Mouse (Mus musculus): ENCODE results near the gene Szrd1. TPM values are rescaled to one million over a fixed set of nuclear protein-coding genes. Genes with fewer than 3 reads are reported as not detected.

The Szrd1 gene
- polyA plus RNA-seq, 1 experiment, result 29.9 TPM

DNA sequence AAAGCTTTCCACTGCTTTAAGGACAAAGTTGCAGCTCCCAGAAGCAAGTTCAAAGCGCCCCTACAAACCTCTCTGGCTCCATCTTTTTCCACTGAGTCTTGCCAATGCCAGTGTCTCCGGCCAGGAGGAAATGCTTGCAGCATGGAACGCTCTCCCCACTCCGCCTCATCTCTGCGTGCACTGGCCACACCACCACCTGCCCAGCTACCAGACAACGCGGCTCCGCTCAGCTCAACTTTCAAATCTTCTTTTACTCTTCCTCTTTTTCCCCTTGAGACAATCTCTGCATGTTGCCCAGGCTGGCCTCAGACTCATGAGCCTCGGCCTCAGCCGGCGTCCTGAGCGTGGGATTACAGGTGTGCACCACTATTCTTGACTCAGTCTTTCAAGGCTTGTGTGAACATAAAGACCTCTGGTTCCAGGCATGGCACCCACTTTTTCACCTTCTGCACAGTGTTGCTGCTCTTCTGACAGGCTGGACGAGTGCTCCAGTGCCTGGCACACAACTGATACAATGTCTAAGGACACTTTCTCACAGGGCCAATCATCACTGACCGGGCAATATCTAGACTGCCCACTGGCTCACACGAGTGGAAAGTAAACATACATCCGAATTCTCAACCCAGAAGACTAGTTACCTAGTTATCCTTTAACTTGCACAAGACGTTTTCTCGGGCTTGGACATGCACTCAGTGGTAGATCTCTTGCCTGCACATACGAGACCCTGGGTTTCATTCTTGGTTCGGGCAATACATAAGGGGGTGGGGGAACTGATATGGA, 4.6 kb downstream of the Szrd1 start:
- DNase-seq, result peak; percentile 44 to 48
- H3K4me3 ChIP-seq (replicated peaks; ENCODE audit: insufficient read depth, low read depth, low read length), result no peak overlapping the region
- no peak for TF ChIP-seq CTCF (IDR thresholded peaks at IDR 0.05; ENCODE audit: borderline replicate concordance, insufficient read depth, low read depth, low read length)
- TF ChIP-seq POLR2A (IDR thresholded peaks at IDR 0.05; ENCODE audit: borderline replicate concordance, insufficient read depth, low read length), result no peak
- H3K27ac ChIP-seq (ENCODE audit: insufficient read depth, low read length), result peak overlapping the region; percentile 57
- peaks cover 38% of the 10 kb centered on the region for H3K4me1 ChIP-seq (ENCODE audit: control insufficient read depth, insufficient read depth, low read length)
- WGBS, result 40% methylated on average over 20 of the region's 20 CpGs
- H3K27me3 ChIP-seq (ENCODE audit: control insufficient read depth, insufficient read depth, low read length), result no peaks in the 10 kb centered on the region

DNA sequence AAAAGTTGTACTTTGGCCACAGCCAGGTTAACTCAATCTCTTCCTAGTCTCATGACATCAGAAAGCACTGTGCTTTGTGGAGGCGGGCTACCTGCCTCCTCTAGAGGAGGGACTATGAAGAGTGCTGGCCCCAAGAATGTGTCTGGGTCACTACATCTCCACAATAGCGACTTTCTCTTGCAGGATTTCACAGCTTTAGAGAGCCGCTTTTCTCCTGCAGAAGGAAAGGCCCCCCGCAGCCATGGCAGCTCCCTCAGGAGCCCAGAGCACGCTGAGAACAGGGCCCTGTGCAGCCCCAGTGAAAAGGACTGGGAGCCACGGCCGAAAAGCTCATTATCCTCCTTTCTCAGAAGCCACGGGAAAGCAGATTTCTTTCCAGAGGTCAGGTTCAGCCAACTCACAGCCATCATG, 5.5 kb downstream of the Szrd1 start:
- H3K27me3 ChIP-seq (ENCODE audit: control insufficient read depth, insufficient read depth, low read length), result no peaks in the 10 kb centered on the region
- peaks cover 45% of the 10 kb centered on the region for H3K4me1 ChIP-seq (ENCODE audit: control insufficient read depth, insufficient read depth, low read length)
- TF ChIP-seq CTCF (IDR thresholded peaks at IDR 0.05; ENCODE audit: borderline replicate concordance, insufficient read depth, low read depth, low read length), result no peak
- no peak for TF ChIP-seq POLR2A (IDR thresholded peaks at IDR 0.05; ENCODE audit: borderline replicate concordance, insufficient read depth, low read length)
- no peak overlapping the region for H3K4me3 ChIP-seq (replicated peaks; ENCODE audit: insufficient read depth, low read depth, low read length)
- WGBS, result 20% methylated on average over 8 of the region's 8 CpGs
- peak overlapping the region; percentile 32; the same call in 1 of the 2 replicates for H3K27ac ChIP-seq (ENCODE audit: insufficient read depth, low read length)
- DNase-seq, result no peak

DNA sequence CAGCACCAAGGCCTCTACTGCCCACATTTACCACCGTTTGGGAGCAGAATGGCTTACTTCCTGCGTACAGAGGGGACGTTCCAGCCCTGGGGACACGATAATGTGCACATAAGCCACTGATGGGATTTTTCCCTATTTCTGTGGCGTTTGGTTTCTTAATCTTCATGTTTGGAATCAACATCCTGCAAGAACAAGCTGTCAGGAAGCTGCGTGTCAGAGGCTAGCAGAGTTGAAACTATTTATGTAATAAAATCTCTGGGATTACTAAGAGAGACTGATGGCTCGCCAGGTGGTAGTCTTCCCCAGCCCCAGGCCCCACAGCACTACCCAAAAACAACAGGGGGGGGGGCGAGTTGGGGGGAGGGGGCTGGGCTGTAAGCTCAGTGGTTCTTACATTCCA, 6.3 kb downstream of the Szrd1 start:
- Histone ChIP-seq H3K4me3 (replicated peaks; ENCODE audit: insufficient read depth, low read depth, low read length) (no peak overlapping the region), H3K27me3 (ENCODE audit: control insufficient read depth, insufficient read depth, low read length) (no peaks in the 10 kb centered on the region), H3K27ac (ENCODE audit: insufficient read depth, low read length) (no peak overlapping the region), H3K4me1 (ENCODE audit: control insufficient read depth, insufficient read depth, low read length) (peaks cover 45% of the 10 kb centered on the region)
- WGBS, result 65% methylated on average over 8 of the region's 8 CpGs
- TF ChIP-seq CTCF (IDR thresholded peaks at IDR 0.05; ENCODE audit: borderline replicate concordance, insufficient read depth, low read depth, low read length) (no peak), POLR2A (IDR thresholded peaks at IDR 0.05; ENCODE audit: borderline replicate concordance, insufficient read depth, low read length) (no peak)
- no peak for DNase-seq

DNA sequence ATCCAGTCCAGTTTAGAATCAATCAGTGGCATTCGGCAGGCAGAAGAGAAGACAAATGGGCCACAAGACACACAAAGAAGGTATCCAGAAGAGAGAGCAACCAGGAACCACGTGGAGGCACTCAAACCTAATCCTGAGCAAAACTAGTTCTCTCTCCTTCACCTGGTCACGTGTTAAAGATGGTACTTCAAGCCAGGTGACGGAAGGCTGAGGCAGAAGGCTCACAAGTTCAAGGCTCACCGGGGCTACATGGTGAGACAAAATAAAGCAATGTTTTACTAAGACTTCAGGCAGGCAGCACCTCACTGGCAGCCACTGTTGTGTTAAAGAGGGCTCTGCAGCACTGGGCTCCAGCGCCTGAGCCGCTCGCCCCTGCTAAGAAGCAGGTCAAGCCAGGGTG, 7.4 kb downstream of the Szrd1 start:
- Histone ChIP-seq H3K4me1 (ENCODE audit: control insufficient read depth, insufficient read depth, low read length) (peaks cover 42% of the 10 kb centered on the region), H3K4me3 (replicated peaks; ENCODE audit: insufficient read depth, low read depth, low read length) (no peak overlapping the region), H3K27me3 (ENCODE audit: control insufficient read depth, insufficient read depth, low read length) (no peaks in the 10 kb centered on the region), H3K27ac (ENCODE audit: insufficient read depth, low read length) (no peak overlapping the region)
- 72% methylated on average over 8 of the region's 8 CpGs for WGBS
- DNase-seq, result no peak
- no peak for TF ChIP-seq CTCF (IDR thresholded peaks at IDR 0.05; ENCODE audit: borderline replicate concordance, insufficient read depth, low read depth, low read length)
- TF ChIP-seq POLR2A (IDR thresholded peaks at IDR 0.05; ENCODE audit: borderline replicate concordance, insufficient read depth, low read length), result no peak

DNA sequence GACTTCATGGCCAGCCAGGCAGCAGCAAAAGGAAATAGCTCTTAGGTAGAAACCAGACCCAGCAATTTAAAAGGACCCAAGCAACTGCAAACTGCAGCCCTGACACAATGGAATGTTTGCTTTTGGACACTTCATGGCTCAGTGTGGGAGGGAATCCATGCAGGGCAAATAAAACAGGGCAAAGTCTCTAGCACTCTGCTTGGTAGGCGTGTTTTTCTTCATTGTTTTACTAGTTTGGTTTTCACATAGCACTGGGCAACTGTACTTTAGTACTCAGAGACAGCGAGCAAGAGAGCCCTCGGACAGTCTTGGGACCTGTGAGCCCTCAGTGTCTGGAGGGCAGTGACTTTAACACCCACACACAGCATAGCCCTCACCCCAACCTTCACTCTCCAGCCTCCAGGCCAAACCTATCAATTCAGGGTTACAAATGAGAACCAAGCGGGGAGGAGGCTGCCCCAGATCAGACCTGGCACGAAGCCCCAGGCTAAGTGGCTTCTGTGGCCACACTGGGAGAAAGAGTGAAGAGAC, 8.0 kb downstream of the Szrd1 start:
- no peak for TF ChIP-seq POLR2A (IDR thresholded peaks at IDR 0.05; ENCODE audit: borderline replicate concordance, insufficient read depth, low read length)
- no peak for TF ChIP-seq CTCF (IDR thresholded peaks at IDR 0.05; ENCODE audit: borderline replicate concordance, insufficient read depth, low read depth, low read length)
- no peaks in the 10 kb centered on the region for H3K27me3 ChIP-seq (ENCODE audit: control insufficient read depth, insufficient read depth, low read length)
- DNase-seq, result no peak
- H3K4me1 ChIP-seq (ENCODE audit: control insufficient read depth, insufficient read depth, low read length), result peaks cover 39% of the 10 kb centered on the region
- no peak overlapping the region for H3K4me3 ChIP-seq (replicated peaks; ENCODE audit: insufficient read depth, low read depth, low read length)
- WGBS, result 62% methylated on average over 5 of the region's 5 CpGs
- H3K27ac ChIP-seq (ENCODE audit: insufficient read depth, low read length), result peak overlapping the region; percentile 74; the same call in 1 of the 2 replicates

DNA sequence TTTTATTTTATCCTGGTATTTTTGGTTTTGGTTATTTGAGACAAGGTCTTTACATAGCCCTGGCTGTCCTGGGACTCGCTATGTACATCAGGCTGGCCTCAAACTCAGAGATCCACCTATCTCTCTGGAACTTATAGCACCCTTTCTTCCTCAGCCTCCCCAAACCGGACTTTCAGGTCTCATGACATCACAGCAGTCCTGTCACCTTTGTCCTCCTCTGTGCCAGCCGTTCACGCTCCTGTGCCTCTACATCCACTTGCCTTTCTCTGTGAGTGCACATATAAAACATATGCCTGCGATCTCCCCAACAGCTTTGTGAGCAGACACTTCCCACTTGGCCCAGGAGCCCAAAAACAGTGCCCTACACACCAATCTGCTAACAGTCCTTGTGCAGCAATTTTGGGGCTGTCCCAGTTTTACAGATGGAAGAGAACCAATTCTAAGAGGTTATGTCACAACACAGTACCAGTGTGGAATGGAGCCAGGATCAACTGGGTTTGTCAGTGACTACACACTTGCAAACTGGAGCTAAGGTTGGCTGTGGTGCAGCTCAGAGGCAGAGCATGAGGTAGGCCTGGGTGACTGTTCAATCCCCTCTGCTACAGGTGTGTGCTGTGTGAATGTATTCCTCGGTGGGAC, 8.8 kb downstream of the Szrd1 start:
- Histone ChIP-seq H3K27me3 (ENCODE audit: control insufficient read depth, insufficient read depth, low read length) (no peaks in the 10 kb centered on the region), H3K4me3 (replicated peaks; ENCODE audit: insufficient read depth, low read depth, low read length) (no peak overlapping the region), H3K27ac (ENCODE audit: insufficient read depth, low read length) (peak overlapping the region; percentile 74), H3K4me1 (ENCODE audit: control insufficient read depth, insufficient read depth, low read length) (peaks cover 35% of the 10 kb centered on the region)
- peak; percentile 43 to 77 for DNase-seq
- WGBS, result 25% methylated on average over 6 of the region's 6 CpGs
- TF ChIP-seq POLR2A (IDR thresholded peaks at IDR 0.05; ENCODE audit: borderline replicate concordance, insufficient read depth, low read length), result no peak

DNA sequence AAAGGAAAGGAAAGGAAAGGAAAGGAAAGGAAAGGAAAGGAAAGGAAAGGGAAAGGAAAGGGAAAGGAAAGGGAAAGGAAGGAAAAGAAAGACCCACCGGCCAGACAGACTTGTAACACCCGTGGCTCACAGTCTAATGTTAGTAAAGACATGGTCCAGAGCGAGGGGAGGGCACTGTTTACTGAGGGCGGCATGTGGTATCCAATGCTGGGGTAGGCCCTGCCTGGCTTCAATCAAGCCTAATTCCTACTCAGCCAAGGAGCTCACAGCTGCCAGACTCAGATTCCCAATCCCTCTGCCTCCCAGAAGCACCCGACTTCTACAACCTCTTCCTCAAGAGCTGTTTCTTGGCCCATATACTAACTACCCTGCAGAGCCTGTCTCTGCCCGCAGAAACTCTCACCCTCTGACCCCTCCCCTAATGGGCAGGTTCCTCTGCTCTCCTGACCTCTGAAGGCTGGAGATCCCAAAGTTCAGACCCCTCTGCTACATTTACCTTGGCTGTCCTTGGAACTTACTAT, 10.3 kb downstream of the Szrd1 start:
- WGBS, result 46% methylated on average over 6 of the region's 6 CpGs
- H3K27me3 ChIP-seq (ENCODE audit: control insufficient read depth, insufficient read depth, low read length), result no peaks in the 10 kb centered on the region
- no peak overlapping the region for H3K27ac ChIP-seq (ENCODE audit: insufficient read depth, low read length)
- TF ChIP-seq POLR2A (IDR thresholded peaks at IDR 0.05; ENCODE audit: borderline replicate concordance, insufficient read depth, low read length) (no peak), CTCF (IDR thresholded peaks at IDR 0.05; ENCODE audit: borderline replicate concordance, insufficient read depth, low read depth, low read length) (no peak)
- no peak overlapping the region for H3K4me3 ChIP-seq (replicated peaks; ENCODE audit: insufficient read depth, low read depth, low read length)
- peaks cover 30% of the 10 kb centered on the region for H3K4me1 ChIP-seq (ENCODE audit: control insufficient read depth, insufficient read depth, low read length)
- no peak for DNase-seq

Data from cerebellum, adult 2 months (tissue).